Mouse (Mus musculus) thymus, postnatal 0 days (tissue): Measurements from ENCODE around the gene Catsperd. TPM values are rescaled to one million over a fixed set of nuclear protein-coding genes. Genes with fewer than 3 reads are reported as not detected.
A peak's percentile ranks its signal among the peaks of the same experiment; 100 is the strongest.
"Not testable (repeated sequence)": the region's sequence is repeated elsewhere in the genome, so short reads cannot be mapped to it uniquely, and the experiment has no call there.

Experiments
- DNase-seq: peaks from one replicate; pipeline ENCODE4 v3.0.0-alpha.2; 2015; ENCODE audit warnings: low spot score
- polyA plus RNA-seq: library from polyadenylated mRNA; unstranded; fragments of >200 nt; fragmentation: Nextera tagmentation; extraction: Ambion mirVana; gene quantifications from 2 replicates; pipeline ENCODE4 v1.2.1, GENCODE M21; 2015

Catsperd gene
- polyA plus RNA-seq, 1 experiment from 2014 or later: 0.57 TPM

DNA sequence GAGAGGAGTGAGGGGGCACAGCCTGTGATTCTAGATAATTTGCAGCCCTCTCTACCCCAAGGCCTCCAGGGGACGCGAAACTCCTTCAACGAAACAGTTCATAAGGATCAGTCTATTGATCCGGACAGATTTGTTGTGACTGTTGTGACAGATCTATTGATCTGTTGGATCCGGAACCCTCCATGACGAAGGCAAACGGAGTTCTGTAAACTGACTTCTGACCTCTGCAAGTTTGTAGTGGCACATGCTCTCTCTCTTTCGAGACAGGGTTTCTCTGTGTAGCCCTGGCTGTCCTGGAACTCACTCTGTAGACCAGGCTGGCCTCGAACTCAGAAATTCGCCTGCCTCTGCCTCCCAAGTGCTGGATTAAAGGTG is 15.4 kb upstream of the Catsperd start:
- not testable (repeated sequence) for DNase-seq

DNA sequence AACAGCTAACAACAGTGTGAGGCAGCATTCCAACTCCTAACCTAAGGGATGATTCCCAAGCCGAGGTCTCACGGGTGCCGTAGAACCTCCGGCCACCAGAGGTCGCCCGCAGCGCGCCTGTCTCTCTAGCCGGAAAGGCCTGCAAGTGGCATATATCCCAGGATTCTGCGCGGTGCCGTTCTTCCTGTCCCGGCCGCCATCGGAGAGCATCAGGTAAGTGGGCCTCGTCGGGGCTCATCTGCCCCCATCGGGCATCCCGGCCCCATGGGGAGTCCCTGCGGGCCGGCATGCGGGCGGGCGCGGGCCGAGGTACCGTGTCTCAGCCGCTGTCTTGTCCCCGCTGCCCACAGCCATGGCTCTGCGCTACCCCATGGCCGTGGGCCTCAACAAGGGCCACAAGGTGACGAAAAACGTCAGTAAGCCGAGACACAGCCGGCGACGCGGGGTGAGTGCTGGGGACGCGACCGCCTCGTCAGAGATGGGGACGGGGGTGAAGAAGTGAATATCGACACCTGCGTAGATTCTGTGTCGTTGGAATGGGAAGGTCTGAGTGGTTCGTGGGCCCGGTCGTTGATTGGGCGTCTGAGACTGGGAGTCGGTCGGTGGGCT is 14.6 kb upstream of the Catsperd start, which contains the start of gene Rpl36:
TSS of gene Rpl36 (plus strand) at position 181 of the 609 bp plus-strand sequence.
- peak; percentile 90 for DNase-seq

DNA sequence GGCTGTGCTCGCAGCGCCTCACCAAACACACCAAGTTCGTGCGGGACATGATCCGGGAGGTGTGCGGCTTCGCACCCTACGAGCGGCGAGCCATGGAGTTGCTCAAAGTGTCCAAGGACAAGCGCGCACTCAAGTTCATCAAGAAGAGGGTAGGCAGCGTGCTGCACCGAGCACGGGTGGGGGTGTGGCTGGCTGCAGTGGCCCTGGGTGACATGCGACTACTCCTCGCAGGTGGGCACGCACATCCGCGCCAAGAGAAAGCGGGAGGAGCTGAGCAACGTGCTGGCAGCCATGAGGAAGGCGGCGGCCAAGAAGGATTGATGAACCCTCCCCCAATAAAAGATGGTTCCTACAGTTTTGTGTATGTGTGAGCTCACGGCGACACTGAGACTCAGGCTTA is 14.1 kb upstream of the Catsperd start:
- not testable (repeated sequence) for DNase-seq

DNA sequence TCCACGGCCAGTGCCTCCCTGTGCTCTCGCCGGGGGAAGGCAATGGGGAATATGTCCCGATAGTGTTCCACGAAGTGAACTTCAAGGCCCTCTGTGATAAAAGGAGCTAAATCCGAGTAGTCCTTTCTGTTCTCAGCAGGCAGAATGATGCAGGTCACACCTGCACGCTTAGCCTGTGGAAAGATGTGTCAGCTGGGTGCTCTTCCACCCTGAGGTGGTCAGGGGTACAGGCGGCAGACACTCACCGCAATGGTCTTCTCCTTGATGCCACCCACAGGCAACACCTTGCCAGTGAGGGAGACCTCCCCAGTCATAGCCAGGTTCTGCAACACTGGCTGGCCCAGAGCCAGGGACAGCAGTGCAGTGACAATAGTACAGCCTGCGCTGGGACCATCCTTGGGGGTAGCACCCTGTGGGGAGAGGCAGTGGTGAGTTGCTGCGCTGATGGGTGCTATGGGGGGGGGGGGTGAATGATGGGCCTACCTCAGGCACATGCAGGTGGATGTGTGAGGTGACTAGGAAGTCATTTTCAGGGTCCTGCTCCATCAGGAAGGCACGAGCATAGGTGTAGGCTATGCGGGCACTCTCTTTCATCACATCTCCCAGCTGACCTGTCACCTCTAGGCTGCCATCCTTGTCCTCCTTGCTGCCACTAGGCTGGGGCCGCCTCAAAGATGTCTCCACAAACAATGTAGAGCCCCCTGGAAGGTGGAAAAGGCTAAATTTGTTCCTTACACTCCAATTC is 13.4 kb upstream of the Catsperd start:
- no peak for DNase-seq

DNA sequence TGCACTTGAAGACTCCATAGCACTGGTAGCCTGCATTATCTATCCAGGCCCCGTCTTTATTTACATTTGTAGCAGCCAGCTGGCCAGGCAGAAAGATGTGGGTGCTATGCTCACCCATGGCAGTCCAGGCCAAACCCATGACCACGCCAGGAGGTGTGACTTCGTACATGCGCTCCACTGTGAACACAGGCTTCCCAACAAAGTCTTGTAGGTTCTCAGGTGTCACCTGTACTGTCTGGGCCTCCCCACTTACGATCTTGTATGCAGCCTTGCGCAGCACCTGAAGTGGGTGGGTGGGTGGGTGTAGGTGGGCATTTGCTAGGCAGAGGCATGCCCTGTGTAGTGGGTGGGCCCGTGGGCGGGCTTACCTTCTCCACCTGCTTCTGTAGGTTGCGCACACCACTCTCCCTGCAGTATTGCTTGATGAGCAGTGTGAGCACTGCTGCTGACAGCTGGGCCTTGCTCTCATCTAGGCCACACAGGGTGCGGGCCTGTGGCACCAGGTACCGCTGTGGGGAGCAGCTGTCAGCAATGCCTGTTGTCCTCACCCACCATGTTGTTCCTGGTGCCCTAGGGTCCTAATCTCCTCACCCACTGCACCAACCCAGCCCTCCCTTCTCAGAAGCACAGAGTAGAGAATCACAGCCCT is 12.7 kb upstream of the Catsperd start:
- no peak for DNase-seq

DNA sequence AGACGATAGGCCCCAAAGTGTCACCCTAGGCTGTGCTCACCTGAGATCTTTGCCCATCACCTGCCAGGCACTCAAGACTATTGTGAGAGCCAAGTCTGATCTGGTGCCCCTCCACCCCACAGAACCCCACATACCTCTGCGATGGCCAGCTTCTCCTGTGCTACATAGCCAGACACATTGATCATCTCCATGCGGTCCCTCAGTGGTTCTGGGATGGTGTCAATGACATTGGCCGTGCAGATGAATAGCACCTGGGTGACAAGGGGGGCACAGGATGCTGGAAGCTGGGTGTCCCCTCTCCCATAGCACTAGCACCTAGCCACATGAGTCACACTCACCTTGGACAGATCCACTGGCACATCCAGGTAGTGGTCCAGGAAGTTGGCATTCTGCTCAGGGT is 12.2 kb upstream of the Catsperd start:
- DNase-seq: no peak

DNA sequence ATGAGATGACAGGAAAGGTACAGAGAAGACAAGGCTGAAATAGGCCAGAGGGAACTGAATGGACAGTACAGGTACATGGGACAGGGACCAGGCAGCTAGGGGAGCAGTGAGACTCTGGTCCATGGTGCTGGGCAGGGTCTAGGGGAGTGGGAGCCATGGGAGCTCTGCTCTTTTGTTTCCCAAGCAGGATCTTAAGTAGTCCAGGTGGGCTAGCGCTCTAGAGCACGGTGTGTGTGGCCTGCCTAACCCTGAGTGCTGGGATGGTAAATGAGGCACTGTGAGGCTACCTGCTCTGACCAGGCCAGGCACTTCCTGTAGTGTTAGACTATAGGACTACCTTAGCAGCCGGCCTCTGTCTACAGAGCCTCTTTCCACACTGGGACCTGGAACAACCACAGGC is 11.2 kb upstream of the Catsperd start:
- no peak for DNase-seq

DNA sequence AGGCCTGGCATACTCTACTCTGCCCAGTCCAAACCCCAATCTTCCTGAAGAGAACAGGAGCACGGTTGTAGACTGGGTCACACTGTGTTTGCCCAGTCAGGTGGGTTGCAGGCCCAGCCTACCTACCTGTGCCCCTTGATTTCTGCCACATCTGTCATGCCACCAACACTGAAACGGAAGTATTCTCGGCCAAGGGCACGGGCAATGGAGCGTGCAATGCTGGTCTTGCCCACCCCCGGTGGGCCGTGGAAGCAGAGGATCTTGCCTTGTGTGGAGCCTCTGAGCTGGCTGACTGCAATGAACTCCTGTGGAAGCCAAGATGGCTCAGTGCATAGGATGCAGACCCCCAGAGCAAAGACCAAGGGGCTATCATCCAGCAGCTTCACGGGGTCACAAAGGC is 10.3 kb upstream of the Catsperd start:
- DNase-seq: no peak

DNA sequence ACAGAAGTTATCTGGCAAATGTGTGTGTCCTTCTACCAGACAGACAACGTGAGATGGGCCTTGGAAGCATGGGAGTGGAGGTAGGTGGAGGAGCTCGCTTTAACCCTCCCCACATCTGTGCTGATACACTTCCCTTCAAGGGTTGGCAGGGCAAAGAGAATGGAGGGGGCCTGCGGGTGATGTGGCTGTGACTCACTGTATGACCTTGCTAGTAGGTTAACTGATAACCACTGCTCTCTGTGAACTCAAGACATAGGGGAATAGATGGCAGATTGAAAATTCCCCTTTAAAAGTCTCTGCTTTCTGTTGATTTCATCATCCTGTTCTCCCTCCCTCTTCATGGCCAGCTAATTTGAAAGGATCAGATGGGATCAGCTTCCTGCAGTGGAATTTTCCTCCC is 2.4 kb upstream of the Catsperd start:
- no peak for DNase-seq

DNA sequence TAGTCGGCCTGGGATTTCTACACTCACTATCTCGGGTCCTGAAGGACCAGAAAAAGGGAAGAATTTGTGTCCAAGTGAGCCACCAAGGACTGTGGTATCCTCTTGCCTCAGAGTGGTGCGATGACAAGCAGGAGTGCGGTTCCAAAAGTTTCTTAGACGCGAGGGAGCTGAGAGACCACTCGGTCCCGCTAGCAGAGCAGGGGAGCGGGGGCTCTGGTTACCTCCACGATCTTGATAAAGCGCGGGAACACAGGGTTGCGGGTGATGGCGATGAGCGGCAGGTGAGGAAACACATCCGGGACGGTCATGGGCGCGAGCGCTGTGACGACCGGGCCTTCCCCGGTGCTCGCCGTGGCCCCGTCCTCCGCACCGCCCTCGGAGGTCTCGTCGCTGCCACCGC is 1.7 kb upstream of the Catsperd start:
- DNase-seq: no peak

DNA sequence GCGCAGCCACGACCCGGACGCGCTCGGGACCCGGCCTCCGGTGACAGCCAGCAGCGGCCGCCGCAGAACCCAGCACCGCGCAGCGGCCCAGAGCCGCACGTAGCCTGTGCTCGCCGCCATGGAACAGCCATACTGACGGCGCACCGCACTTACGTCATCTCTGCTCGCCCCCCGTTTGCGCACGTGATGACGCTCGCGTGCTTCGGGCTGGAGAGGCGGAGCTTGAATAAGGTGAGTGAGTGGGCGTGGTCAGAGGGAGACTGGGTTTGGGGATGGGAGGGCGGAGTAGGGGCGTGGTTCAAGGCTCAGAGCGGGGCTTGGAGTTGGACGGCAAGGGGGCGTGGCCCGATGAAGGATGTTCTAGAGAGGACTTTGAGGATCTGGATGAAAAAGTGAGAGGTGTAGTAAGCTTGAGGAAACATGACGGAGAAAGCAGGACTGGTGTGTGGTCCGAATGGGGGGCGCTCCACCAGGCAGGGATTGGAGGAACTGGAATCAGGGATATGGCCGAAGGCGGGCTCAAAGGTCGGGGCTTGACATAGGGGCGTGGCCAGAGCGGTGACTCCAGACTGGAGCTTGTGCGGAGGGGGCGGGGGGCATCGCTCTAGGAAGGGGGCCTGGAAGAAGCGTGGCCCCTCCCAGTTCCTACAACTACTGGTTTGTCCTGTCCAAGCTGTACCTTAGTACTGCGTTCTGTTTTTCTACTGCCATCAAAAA is 1.0 kb upstream of the Catsperd start, which contains the start of gene Lonp1:
TSS of gene Lonp1 (minus strand) at position 134 of the 717 bp plus-strand sequence.
- peak; percentile 99 for DNase-seq

DNA sequence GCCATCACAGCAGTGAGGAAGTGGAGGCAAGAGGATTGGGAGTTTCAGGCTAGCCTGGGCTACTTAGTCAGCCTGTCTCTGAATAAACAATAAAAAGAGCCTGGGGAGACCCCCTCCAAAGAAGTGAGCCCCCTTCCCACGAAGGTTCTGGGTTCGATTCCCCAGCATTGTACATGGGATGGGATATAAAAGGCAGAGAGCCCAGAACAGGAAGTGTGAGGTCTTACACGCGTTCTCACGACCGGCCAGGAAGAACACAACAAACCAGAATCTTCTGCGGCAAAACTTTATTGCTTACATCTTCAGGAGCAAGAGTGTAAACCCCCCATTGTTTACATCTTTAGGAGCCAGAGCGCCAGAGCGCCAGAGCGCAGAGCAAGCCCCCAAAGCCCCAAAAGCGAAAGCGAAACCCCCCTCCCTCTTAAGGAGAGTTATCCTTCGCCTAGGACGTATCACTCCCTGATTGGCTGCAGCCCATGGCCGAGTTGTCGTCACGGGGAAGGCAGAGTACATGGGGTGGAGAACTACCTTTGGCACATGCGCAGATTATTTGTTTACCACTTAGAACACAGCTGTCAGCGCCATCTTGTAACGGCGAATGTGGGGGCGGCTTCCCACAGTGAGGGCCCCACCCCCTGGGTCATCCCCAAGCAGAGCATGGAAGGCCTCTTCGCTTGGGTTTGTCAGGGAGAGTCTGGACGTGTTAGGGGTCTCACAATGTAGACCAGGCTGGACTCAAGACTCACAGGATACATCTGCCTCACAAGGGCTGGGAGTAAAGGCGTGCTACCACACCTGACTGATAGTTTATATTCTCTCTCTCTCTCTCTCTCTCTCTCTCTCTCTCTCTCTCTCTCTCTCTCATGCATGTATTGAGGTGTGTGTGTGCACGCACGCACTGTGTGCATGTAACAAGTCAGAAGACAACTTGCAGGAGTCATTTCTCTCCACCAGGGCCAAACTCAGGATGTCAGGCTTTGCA is 2.1 kb downstream of the Catsperd start:
- DNase-seq: not testable (repeated sequence)

DNA sequence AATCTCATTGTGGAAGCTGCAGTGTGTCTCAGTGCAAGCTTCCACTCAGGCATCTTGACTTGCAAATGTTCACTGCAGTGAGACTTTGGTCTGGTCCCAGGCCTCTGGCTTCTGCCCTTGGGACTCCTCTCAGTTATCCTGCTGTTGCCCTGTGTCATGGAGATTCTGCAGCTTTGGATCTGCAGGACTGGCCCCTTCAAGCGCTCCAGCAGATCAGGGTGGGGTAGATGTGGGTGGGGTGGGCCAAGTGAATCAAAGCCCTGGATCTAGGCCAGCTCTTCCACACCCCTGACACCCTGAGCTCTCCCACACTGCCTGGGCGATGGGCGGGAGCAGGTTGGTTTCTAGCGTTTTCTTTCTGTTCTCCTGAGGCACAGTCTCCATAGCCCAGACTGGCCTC is 3.9 kb downstream of the Catsperd start:
- no peak for DNase-seq

DNA sequence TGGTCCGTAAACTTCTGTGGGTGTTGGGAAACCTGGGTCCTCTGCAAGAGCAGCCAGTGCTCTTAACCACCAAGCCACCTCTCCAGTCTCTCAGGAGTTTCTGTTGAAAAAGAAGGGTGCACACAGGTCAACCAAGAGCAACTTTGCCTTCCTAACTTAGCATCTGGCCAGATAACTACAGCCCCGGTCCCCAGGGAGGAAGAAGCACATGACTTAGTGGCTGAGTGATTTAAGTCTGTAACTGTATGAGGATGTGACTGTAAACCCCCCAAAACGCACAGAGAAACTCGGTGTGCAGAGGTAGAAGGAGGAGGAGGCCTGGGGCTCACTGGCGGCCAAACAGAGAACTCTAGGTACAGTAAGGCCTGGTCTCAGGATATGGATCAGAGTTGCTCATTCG is 6.1 kb downstream of the Catsperd start:
- no peak for DNase-seq

DNA sequence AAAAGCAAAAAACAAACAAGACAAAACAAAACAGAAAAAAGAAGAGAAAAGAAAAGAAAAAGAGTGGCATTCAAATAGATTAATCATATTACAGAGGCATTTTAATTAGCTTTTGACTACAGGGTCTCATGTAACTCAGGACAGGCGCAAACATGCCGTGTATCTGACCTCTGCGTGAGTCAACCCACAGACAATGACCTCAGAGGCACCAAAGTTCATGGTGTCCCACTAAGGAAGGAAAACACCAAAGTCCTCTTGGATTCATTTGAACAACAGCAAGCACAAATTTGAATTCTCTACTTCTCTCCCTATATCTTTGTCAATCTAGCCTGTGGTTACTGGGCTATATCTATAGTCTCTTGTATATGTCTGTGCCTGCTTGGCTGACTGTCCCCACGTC is 15.3 kb downstream of the Catsperd start:
- no peak for DNase-seq

DNA sequence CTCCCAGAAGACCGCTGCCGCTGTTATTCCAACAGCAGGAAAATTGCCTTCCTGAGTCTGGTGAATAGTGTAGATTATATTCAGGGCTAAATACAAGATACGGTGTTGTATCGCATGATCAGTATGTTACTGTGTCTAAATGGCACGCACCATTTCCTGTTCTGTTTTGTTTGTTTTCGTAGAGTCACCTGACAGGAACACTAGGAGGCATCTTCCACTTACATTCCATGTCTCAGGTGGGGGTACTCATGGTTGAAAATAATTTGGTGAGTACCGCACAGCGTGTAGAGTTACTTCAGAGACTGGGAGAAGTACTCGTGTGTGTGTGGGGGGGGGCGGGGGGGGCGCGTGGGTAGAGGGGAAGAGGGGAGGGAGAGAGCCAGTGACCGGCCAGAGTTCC is 19.6 kb downstream of the Catsperd start:
- no peak for DNase-seq

DNA sequence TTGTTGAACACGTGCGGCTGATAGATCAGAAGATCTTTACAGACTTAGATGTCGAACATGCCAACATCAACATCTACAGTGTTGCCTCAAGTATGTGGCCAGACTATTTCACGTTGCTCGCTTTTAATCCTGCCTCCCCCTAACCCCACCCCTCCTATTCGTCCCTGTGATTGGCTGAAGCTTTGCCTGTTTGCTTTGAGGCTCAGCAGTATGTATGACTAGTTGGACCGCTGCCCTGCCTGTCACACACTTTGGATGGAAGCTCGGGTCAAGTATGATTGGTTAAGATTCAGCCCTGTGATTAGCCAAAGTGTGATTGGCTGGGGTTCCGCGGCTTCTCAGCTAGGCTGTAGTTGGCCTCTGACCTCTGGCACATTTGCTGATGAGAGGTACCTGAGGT is 23.9 kb downstream of the Catsperd start:
- DNase-seq: no peak

DNA sequence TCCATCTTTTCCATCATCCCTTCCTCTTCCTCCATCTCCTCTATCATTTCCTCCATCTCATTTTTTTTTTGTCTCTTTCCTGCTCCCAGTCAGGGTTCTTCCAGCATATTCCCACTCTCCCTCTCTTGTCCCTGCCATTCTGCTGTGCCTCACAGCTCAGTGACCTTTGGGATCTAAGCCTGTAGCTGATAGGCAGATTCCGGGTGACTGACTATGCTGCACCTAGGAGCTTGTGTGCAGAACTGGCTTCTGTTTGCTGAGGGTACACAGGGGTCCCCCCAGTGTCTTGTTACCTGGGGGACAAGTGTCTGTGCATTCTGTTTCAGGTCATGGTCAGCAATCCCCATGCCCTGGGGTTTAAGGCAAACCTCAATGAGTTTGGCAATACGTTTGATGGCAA is 26.8 kb downstream of the Catsperd start:
- DNase-seq: no peak

DNA sequence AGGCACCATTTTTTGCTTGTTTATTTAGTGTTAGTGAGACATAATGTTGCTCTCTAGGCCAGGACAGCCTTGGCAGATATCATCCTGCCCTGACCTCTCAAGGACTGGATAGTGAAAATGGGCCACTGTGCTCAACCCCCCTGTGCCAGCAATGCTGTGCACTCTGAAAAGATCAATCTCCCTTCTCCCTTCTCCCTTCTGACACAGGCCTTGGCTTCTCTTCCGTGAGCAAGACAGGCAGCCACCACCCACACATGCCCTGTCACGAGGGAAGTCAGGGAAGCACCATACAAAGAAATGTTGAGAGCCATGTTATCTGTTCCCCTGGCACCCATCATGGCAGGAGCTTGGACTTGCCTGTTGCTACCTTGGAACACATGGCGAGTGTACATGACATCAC is 27.4 kb downstream of the Catsperd start:
- DNase-seq: no peak

DNA sequence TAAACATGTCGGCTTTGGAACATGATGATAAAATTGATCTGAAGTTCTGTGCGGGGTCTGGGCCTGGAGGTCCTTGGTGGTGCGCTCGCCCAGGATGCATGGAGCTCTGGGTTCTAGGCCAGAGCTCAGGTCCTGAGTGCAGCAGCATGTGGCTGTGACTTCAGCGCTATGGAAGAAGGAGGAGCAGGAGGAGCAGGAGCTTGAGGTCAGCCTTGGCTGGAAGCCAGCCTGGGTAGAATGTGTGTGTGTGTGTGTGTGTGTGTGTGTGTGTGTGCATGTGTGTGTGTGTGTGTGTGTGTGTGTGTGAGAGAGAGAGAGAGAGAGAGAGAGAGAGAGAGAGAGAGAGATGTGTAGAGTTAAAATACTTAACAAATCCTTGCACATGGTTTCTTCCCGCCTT is 28.2 kb downstream of the Catsperd start:
- no peak for DNase-seq

DNA sequence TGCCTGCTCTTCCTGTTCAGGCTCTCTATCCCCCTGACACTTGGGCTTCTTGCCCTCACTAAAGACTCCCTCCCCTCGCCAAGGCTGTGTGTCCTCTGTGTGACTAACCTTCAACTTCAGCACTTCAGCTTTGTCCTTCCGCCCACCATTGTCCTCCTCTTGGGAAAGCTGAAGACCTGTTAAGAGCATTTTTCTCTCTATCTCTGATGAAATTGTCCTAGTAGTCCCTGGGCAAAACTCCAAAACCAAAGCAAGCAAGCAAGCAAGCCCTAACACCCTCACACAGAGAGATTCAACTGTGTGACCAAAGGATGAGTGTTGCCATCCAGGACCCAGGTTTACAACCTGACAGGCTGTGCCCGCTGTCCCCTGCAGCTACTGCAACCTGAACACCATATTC is 35.7 kb downstream of the Catsperd start:
- DNase-seq: no peak
